Mouse (Mus musculus) cerebellum, adult 2 months (tissue): ENCODE results near the gene Gm128.

Experiments
- CTCF ChIP-seq: fragments of 200-500 bp; IDR thresholded peaks from 2 replicates; pipeline ENCODE4 v1.5.1; 2011; ENCODE audit warnings: low read depth, mild to moderate bottlenecking, control low read depth, low read length, moderate library complexity, borderline replicate concordance; ENCODE audit not compliant: insufficient read depth
- POLR2A ChIP-seq: fragments of 200-500 bp; IDR thresholded peaks from 2 replicates; pipeline ENCODE4 v1.6.1; 2011; ENCODE audit warnings: low read length, control low read depth, borderline replicate concordance; ENCODE audit not compliant: insufficient read depth

DNA sequence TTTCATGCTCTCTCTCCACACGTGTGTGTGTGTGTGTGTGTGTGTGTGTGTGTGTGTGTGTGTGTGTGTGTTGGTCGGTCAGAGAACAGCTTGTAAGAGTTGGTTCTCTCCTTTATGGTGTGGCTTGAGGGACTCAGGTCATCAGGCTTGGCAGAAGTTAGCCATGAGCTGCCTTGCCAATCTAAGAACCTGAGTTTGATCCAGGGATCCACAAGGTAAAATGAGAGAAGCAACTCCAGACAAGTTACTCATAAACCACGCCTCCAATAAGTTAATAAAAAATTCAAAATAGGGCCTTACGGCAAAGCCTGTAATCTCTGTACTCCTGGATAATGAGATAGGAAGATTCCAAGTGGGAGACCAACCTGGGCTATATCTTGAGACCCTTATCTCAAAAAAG is 33.1 kb downstream of the Gm128 start:
- no peak for TF ChIP-seq POLR2A
- TF ChIP-seq CTCF, result no peak
